Mouse (Mus musculus) small intestine, adult 2 months (tissue): ENCODE measurements around the gene Chic2. TPM values are rescaled to one million over a fixed set of nuclear protein-coding genes. Genes with fewer than 3 reads are reported as not detected.

Experiments
- H3K27ac ChIP-seq: fragments of 200-500 bp; 2 replicates; pipeline ENCODE4 v1.5.1; 2012; ENCODE audit warnings: low read depth, low read length, control low read depth, inconsistent platforms; ENCODE audit not compliant: insufficient read depth
- H3K27me3 ChIP-seq: fragments of 200-500 bp; 2 replicates; pipeline ENCODE4 v1.6.1; 2012; ENCODE audit warnings: mild to moderate bottlenecking, moderate library complexity, low read length, inconsistent platforms; ENCODE audit not compliant: control insufficient read depth, insufficient read depth
- H3K36me3 ChIP-seq: fragments of 200-500 bp; 2 replicates; pipeline ENCODE4 v1.6.1; 2012; ENCODE audit warnings: mild to moderate bottlenecking, low read length, control low read depth, inconsistent platforms; ENCODE audit not compliant: control insufficient read depth, insufficient read depth
- H3K4me1 ChIP-seq: fragments of 200-500 bp; 2 replicates; pipeline ENCODE4 v1.6.1; 2012; ENCODE audit warnings: low read length, inconsistent platforms, mixed read lengths; ENCODE audit not compliant: control insufficient read depth, insufficient read depth, insufficient read length
- H3K4me3 ChIP-seq: fragments of 200-500 bp; 2 replicates; pipeline ENCODE4 v1.5.1; 2012; ENCODE audit warnings: low read depth, mild to moderate bottlenecking, control low read depth, inconsistent platforms, low read length, moderate library complexity
- CTCF ChIP-seq: fragments of 200-500 bp; IDR thresholded peaks from 2 replicates; pipeline ENCODE4 v1.5.1; 2012; ENCODE audit warnings: low read depth, mild to moderate bottlenecking, control low read depth, inconsistent platforms, low read length, moderate library complexity, mixed read lengths; ENCODE audit not compliant: insufficient replicate concordance, insufficient read length; ENCODE audit errors: extremely low read depth
- POLR2A ChIP-seq: fragments of 200-500 bp; IDR thresholded peaks from 2 replicates; pipeline ENCODE4 v1.6.1; 2012; ENCODE audit warnings: low read depth, mild to moderate bottlenecking, control low read depth, inconsistent platforms, low read length, moderate library complexity
- WGBS: fragments of 180-500 bp; shearing (Covaris S2); methylation state at CpG from one replicate; pipeline ENCODE4 v1.1.7; 2018; 5-methylcytosine and 5-hydroxymethylcytosine counted together
- polyA plus RNA-seq: library from polyadenylated mRNA; depleted of rRNA; stranded (reverse); fragments of >200 nt; gene quantifications from 2 replicates; pipeline ENCODE4 v1.2.3, GENCODE M21; 2012

Chic2 gene
- polyA plus RNA-seq, 1 experiment: 1.8 TPM

- Histone ChIP-seq H3K27me3 (no peaks in the 10 kb centered on the region), H3K27ac (no peak overlapping the region), H3K4me3 (no peak overlapping the region), H3K36me3 (no peaks in the 10 kb centered on the region), H3K4me1 (peaks cover 6% of the 10 kb centered on the region)
- TF ChIP-seq CTCF (no peak), POLR2A (no peak)
- WGBS: 92% methylated on average over 1 of the region's 1 CpGs
These were observed 5.3 kb downstream of the Chic2 start for GRCm38 (mm10) chr5:75039307-75039706.

- H3K36me3 ChIP-seq: no peaks in the 10 kb centered on the region; the same call in none of the 2 replicates
- no peak overlapping the region for H3K27ac ChIP-seq
- no peaks in the 10 kb centered on the region for H3K27me3 ChIP-seq
- H3K4me3 ChIP-seq: no peak overlapping the region
- TF ChIP-seq CTCF (no peak), POLR2A (no peak)
- WGBS: 86% methylated on average over 3 of the region's 3 CpGs
- peaks cover 3% of the 10 kb centered on the region; the same call in 1 of the 2 replicates for H3K4me1 ChIP-seq
These were observed 9.1 kb downstream of the Chic2 start for GRCm38 (mm10) chr5:75035475-75035874.

- H3K36me3 ChIP-seq: peaks cover 7% of the 10 kb centered on the region
- H3K27ac ChIP-seq: no peak overlapping the region
- H3K4me3 ChIP-seq: no peak overlapping the region
- H3K4me1 ChIP-seq: no peaks in the 10 kb centered on the region
- TF ChIP-seq POLR2A (no peak), CTCF (no peak)
- WGBS: 96% methylated on average over 1 of the region's 1 CpGs
- no peaks in the 10 kb centered on the region for H3K27me3 ChIP-seq
These were observed 29.8 kb downstream of the Chic2 start for GRCm38 (mm10) chr5:75014768-75015167.

DNA sequence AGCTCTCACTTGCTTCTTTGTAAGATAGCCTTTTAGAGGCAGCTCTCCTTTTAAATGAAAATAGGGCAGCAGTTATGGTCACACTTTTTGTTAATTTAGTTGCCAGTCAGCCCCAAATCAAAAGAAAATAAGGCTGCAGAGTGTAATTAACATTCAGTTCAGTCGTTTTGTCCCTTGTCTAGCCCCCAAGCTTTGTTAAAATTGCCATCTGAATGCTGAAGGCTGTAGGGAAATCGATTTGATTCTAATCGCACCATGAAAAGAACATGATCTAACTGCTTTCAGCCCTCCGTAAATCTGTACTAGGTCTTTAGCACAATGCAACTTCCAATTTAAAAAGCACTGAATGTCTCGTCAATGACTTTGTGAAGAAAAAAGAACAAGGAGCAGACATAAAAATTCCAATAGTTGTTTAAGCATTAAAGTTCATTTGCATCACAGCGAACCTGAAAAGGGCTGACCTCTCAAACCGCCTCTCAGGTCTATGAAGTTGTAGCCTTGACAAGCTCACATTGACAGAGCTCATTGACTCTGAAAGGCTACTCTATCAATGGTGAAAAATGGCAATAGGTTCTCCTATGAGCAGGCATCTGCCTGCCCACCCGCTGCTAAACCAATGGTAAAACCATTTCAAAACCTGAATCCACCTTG lies 31.7 kb downstream of the Chic2 start:
- Histone ChIP-seq H3K27me3 (no peaks in the 10 kb centered on the region), H3K4me3 (no peak overlapping the region), H3K4me1 (no peaks in the 10 kb centered on the region), H3K27ac (no peak overlapping the region), H3K36me3 (peaks cover 8% of the 10 kb centered on the region)
- TF ChIP-seq CTCF (no peak), POLR2A (no peak)
- 94% methylated on average over 8 of the region's 8 CpGs for WGBS

GRCm38 (mm10) chr5:75011985-75012738 lies 32.4 kb downstream of the Chic2 start:
- 82% methylated on average over 4 of the region's 4 CpGs for WGBS

DNA sequence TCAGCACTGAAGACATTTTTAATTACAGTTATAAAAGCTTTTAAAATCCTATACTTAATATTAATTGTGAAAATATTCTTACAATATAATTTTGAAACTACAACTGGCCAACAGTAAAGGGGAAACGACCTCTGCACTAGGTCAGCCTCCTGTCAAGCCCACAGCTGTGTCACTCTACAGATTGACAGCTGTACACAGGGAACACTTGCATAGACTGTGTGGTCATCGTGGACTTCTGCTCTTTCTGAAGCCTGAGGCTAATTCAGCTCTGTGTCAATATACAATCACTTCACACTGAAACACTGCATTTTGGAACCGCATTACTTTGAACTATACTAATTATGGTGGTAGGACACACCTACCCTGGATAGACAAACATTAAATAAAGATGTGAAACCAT lies 39.8 kb downstream of the Chic2 start:
- no peak overlapping the region for H3K4me3 ChIP-seq
- 66% methylated on average over 3 of the region's 3 CpGs for WGBS
- H3K27me3 ChIP-seq: no peaks in the 10 kb centered on the region
- H3K36me3 ChIP-seq: peaks cover 20% of the 10 kb centered on the region
- H3K4me1 ChIP-seq: no peaks in the 10 kb centered on the region
- TF ChIP-seq CTCF: no peak
- TF ChIP-seq POLR2A: no peak
- no peak overlapping the region for H3K27ac ChIP-seq

More at GRCm38 (mm10) chr5:75011985-75012738, 32.4 kb downstream of the Chic2 start:
- H3K27ac ChIP-seq: no peak overlapping the region
- H3K4me3 ChIP-seq: no peak overlapping the region
- H3K36me3 ChIP-seq: peaks cover 8% of the 10 kb centered on the region
- TF ChIP-seq CTCF: no peak
- no peak for TF ChIP-seq POLR2A
- H3K4me1 ChIP-seq: no peaks in the 10 kb centered on the region
- no peaks in the 10 kb centered on the region for H3K27me3 ChIP-seq

DNA sequence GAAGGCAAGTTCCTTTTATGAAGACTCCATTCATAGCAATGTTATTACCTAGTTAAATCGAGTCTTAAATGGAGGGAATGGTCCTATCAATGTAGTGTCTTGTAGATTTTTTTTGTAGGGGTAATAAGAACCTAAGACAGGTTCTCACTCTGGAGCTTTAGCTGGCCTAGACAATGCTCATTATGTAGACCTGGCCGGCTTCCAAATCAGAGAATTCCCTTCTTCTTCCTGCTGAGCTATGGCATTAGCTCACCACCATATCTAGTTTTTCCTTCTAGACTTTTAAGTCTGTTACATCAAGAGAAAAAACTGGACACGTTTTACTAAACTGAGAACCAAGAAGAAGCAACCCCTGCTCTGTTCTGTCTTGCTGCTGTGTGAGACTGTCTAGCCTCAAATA lies 42.5 kb downstream of the Chic2 start:
- Histone ChIP-seq H3K4me1 (no peaks in the 10 kb centered on the region), H3K4me3 (no peak overlapping the region), H3K36me3 (peaks cover 18% of the 10 kb centered on the region), H3K27ac (no peak overlapping the region), H3K27me3 (no peaks in the 10 kb centered on the region)
- WGBS: 72% methylated on average over 3 of the region's 3 CpGs
- no peak for TF ChIP-seq CTCF
- no peak for TF ChIP-seq POLR2A
